Mouse (Mus musculus): Measurements from ENCODE around the gene Cnr2. TPM values are rescaled to one million over a fixed set of nuclear protein-coding genes. Genes with fewer than 3 reads are reported as not detected.

The Cnr2 gene
- polyA plus RNA-seq, 1 experiment = 44.8 TPM

DNA sequence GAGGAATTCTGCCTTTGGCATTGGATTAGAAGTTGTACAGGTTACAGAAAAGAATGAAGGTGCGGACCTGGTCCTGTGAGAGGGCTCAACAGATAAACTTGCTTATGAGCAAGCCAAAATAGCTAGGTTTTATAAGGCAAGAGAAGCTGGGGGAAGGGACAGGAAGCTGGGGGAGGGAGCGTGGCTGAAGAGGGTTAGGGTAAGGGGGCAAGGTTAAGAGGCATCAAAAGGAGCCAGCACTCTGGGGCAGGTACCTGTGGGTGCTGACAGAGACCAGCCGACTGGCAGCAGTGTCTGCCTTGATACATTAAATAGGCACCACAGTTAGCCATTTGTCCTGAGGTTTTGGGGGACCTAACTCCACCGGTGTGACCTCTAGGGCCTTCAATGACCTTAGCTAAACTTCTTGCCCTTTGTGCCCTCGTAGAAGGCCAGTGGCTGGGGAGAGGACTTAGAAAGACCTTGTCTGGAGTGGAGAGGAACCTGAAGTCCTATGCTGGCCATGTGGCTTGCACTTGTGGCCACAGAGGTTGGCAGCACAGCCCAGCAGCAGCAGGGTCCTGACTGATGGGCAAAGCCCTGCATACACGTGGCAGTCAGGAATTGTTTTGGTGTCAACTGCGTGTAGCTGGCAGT, 11.2 kb upstream of the Cnr2 start:
- no peak overlapping the region; the same call in 1 of the 2 replicates for H3K27ac ChIP-seq (ENCODE audit: insufficient read depth, low read length)
- no peak overlapping the region for H3K4me3 ChIP-seq (ENCODE audit: extremely low read depth, insufficient read depth, insufficient read length)
- DNase-seq (ENCODE audit: low read depth in 1 of 2, low spot score in 2 of 2) = no peak
- no peaks in the 10 kb centered on the region for H3K27me3 ChIP-seq (ENCODE audit: control insufficient read depth, insufficient read depth, low read length)
- no peaks in the 10 kb centered on the region for H3K36me3 ChIP-seq (ENCODE audit: control insufficient read depth, insufficient read depth, low read length)
- peaks cover 9% of the 10 kb centered on the region; the same call in 1 of the 2 replicates for H3K4me1 ChIP-seq (ENCODE audit: control insufficient read depth, insufficient read depth, insufficient read length)
- TF ChIP-seq CTCF (IDR thresholded peaks at IDR 0.05; ENCODE audit: extremely low read depth, insufficient read depth, insufficient read length, insufficient replicate concordance) = no peak
- 43% methylated on average over 7 of the region's 7 CpGs for WGBS

DNA sequence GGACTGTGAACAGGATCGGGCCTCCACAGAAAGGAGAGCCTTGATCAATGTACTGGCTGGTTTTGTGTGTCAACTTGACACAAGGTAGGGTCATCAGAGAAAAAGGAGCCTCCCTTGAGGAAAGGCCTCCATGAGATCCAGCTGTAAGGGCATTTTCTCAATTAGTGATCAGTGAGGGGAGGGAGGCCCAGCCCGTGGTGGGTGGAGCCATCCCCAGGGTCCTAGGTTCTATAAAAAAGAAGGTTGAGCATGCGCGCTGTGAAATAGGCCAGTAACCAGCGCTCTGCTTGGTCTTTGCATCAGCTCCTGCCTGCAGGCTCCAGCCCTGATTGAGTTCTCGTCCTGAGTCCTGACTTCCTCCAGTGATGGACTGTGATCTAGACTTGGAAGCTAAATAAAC, 10.7 kb upstream of the Cnr2 start:
- no peaks in the 10 kb centered on the region for H3K36me3 ChIP-seq (ENCODE audit: control insufficient read depth, insufficient read depth, low read length)
- H3K27me3 ChIP-seq (ENCODE audit: control insufficient read depth, insufficient read depth, low read length) = no peaks in the 10 kb centered on the region
- H3K4me3 ChIP-seq (ENCODE audit: extremely low read depth, insufficient read depth, insufficient read length) = no peak overlapping the region
- peaks cover 9% of the 10 kb centered on the region; the same call in 1 of the 2 replicates for H3K4me1 ChIP-seq (ENCODE audit: control insufficient read depth, insufficient read depth, insufficient read length)
- H3K27ac ChIP-seq (ENCODE audit: insufficient read depth, low read length) = no peak overlapping the region
- 85% methylated on average over 6 of the region's 6 CpGs for WGBS
- TF ChIP-seq CTCF (IDR thresholded peaks at IDR 0.05; ENCODE audit: extremely low read depth, insufficient read depth, insufficient read length, insufficient replicate concordance) = no peak
- TF ChIP-seq POLR2A (IDR thresholded peaks at IDR 0.05; ENCODE audit: low read depth, low read length) = no peak
- no peak for DNase-seq (ENCODE audit: low read depth in 1 of 2, low spot score in 2 of 2)

DNA sequence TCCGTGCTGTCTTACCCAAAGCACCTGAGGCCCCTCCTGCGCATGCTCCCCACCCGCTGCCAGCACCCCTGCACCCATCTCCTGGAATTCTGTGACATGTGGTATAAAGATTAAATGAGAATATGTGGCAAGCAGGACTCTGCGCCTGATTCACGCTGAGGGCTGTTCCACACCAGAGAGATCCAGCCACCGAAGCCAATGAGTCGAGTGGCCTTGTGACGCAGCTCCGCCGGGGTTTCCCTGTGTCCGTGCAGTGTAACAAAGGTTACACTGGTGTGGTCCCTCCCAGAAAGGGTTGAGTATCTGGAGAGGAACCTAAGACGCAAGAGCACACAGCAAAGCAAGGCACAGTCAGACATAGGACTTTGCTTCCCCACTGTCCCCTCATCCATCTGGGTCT, 9.5 kb upstream of the Cnr2 start:
- Histone ChIP-seq H3K4me1 (ENCODE audit: control insufficient read depth, insufficient read depth, insufficient read length) (peaks cover 9% of the 10 kb centered on the region; the same call in 1 of the 2 replicates), H3K4me3 (ENCODE audit: extremely low read depth, insufficient read depth, insufficient read length) (no peak overlapping the region), H3K27me3 (ENCODE audit: control insufficient read depth, insufficient read depth, low read length) (no peaks in the 10 kb centered on the region), H3K27ac (ENCODE audit: insufficient read depth, low read length) (no peak overlapping the region), H3K36me3 (ENCODE audit: control insufficient read depth, insufficient read depth, low read length) (no peaks in the 10 kb centered on the region)
- WGBS = 86% methylated on average over 12 of the region's 12 CpGs
- no peak for DNase-seq (ENCODE audit: low read depth in 1 of 2, low spot score in 2 of 2)
- no peak for TF ChIP-seq POLR2A (IDR thresholded peaks at IDR 0.05; ENCODE audit: low read depth, low read length)
- no peak for TF ChIP-seq CTCF (IDR thresholded peaks at IDR 0.05; ENCODE audit: extremely low read depth, insufficient read depth, insufficient read length, insufficient replicate concordance)

DNA sequence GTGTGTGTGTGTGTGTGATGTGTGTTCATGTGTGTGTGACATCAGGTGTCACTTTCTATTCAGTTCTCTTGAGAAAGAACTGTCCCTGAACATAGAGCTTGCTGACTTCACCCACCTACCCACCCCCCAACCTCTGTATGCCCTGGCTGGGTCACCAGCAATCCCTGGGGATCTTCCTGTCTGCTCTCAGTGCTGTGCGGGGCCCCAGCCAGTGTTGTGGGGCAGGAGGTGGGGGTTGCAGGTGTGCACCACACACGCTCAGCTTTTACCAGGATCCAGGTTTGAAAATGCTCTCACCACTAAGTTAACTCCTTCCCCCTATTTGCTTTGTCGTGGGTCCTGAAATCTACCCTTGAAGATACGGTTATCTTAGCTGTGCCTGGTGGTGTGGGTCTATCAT, 9.0 kb upstream of the Cnr2 start:
- Histone ChIP-seq H3K4me3 (ENCODE audit: extremely low read depth, insufficient read depth, insufficient read length) (no peak overlapping the region), H3K4me1 (ENCODE audit: control insufficient read depth, insufficient read depth, insufficient read length) (peaks cover 9% of the 10 kb centered on the region; the same call in 1 of the 2 replicates), H3K36me3 (ENCODE audit: control insufficient read depth, insufficient read depth, low read length) (no peaks in the 10 kb centered on the region), H3K27me3 (ENCODE audit: control insufficient read depth, insufficient read depth, low read length) (no peaks in the 10 kb centered on the region), H3K27ac (ENCODE audit: insufficient read depth, low read length) (no peak overlapping the region)
- DNase-seq (ENCODE audit: low read depth in 1 of 2, low spot score in 2 of 2) = no peak
- TF ChIP-seq CTCF (IDR thresholded peaks at IDR 0.05; ENCODE audit: extremely low read depth, insufficient read depth, insufficient read length, insufficient replicate concordance) (no peak), POLR2A (IDR thresholded peaks at IDR 0.05; ENCODE audit: low read depth, low read length) (no peak)
- WGBS = 71% methylated on average over 4 of the region's 4 CpGs

DNA sequence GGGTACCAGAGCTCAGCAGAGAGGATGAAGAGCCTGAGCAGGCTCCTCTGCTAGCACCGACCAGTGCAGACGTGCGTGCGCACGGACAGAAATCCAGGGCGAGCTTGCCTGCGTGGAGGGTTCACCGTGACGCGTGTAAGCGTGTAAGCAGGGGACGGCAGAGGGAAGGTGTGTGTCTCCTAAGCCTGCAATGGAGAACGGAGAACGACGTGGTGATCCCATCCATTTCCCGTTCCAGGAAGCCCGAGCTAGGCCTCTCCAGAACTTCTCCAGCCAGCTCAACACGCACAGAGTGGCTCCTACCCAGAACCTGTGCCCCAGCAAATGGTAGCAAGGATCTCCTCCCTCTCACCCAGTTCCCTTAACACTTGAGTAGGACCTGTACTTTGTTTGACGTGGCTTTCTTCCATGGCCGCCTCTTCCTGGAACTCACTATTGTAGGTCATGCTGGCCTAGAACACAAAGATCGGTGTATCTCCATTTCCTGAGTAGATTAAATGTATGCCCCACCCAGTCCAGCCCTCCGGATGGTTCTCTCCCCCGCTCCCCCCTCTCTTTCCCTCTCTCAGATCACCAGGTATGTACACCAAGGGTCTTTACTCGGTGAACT, 6.6 kb upstream of the Cnr2 start:
- no peak overlapping the region for H3K27ac ChIP-seq (ENCODE audit: insufficient read depth, low read length)
- no peaks in the 10 kb centered on the region for H3K36me3 ChIP-seq (ENCODE audit: control insufficient read depth, insufficient read depth, low read length)
- no peak for TF ChIP-seq POLR2A (IDR thresholded peaks at IDR 0.05; ENCODE audit: low read depth, low read length)
- TF ChIP-seq CTCF (IDR thresholded peaks at IDR 0.05; ENCODE audit: extremely low read depth, insufficient read depth, insufficient read length, insufficient replicate concordance) = no peak
- no peak overlapping the region for H3K4me3 ChIP-seq (ENCODE audit: extremely low read depth, insufficient read depth, insufficient read length)
- peaks cover 6% of the 10 kb centered on the region; the same call in 1 of the 2 replicates for H3K4me1 ChIP-seq (ENCODE audit: control insufficient read depth, insufficient read depth, insufficient read length)
- no peaks in the 10 kb centered on the region for H3K27me3 ChIP-seq (ENCODE audit: control insufficient read depth, insufficient read depth, low read length)
- WGBS = 91% methylated on average over 24 of the region's 24 CpGs
- no peak for DNase-seq (ENCODE audit: low read depth in 1 of 2, low spot score in 2 of 2)

DNA sequence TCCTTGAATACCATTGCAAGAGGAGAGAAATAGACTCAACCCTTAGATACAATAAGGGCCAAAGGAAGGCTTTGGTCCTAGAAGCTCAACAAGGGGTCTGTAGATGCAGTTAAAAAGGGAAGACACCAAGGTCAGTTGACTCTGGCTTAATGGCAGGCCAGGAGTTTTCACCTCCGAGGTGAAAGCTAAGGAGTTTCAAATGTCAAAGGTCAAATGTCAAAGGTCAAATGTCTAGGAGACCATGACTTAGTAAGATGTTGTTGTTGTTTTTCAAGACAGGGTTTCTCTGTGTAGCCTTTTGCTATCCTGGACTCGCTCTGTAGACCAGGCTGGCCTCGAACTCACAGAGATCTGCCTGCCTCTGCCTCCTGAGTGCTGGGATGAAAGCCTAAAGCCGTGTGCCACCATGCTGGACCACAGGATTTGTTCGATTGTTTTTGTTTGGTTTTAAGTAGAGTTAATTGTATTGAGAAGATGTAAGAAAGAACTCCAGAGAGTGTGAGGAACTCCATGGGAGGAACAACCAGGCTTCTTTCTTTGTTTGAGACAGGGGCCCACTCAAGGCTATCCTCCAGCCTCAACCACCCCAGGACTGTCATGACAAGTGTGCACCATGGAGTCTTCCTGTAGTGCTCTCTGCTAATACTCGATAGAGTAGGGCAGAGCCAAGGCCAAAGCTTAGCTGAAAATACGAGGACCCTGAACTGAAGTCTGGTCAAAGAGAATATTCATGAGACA, 5.9 kb upstream of the Cnr2 start:
- Histone ChIP-seq H3K36me3 (ENCODE audit: control insufficient read depth, insufficient read depth, low read length) (no peaks in the 10 kb centered on the region), H3K27ac (ENCODE audit: insufficient read depth, low read length) (no peak overlapping the region), H3K27me3 (ENCODE audit: control insufficient read depth, insufficient read depth, low read length) (no peaks in the 10 kb centered on the region), H3K4me3 (ENCODE audit: extremely low read depth, insufficient read depth, insufficient read length) (no peak overlapping the region), H3K4me1 (ENCODE audit: control insufficient read depth, insufficient read depth, insufficient read length) (peaks cover 3% of the 10 kb centered on the region; the same call in 1 of the 2 replicates)
- WGBS = 86% methylated on average over 7 of the region's 7 CpGs
- DNase-seq (ENCODE audit: low read depth in 1 of 2, low spot score in 2 of 2) = no peak
- TF ChIP-seq POLR2A (IDR thresholded peaks at IDR 0.05; ENCODE audit: low read depth, low read length) (no peak), CTCF (IDR thresholded peaks at IDR 0.05; ENCODE audit: extremely low read depth, insufficient read depth, insufficient read length, insufficient replicate concordance) (no peak)
